Mouse (Mus musculus) heart, adult 11 months (tissue): ENCODE results near the gene Rbm17.
"Not testable (repeated sequence)": the region's sequence is repeated elsewhere in the genome, so short reads cannot be mapped to it uniquely, and the experiment has no call there.

Experiments used
- DNase-seq: peaks from one replicate; pipeline ENCODE4 v3.0.0; 2022

Gene Rbm17

GRCm38 (mm10) chr2:11604053-11604452 is at the start of gene Rbm17:
TSS of gene Rbm17 (minus strand) at chr2:11604153.
- peak; percentile 71 for DNase-seq

- DNase-seq, result no peak
These were observed 49.4 kb upstream of the Rbm17 start for GRCm38 (mm10) chr2:11653330-11653729.

- no peak for DNase-seq
These were observed 48.8 kb upstream of the Rbm17 start for GRCm38 (mm10) chr2:11652780-11653179.

GRCm38 (mm10) chr2:11652196-11652595 is 48.2 kb upstream of the Rbm17 start:
- DNase-seq, result no peak

- no peak for DNase-seq
These were observed 47.5 kb upstream of the Rbm17 start for GRCm38 (mm10) chr2:11651476-11651875.

- DNase-seq, result no peak
These were observed 41.3 kb upstream of the Rbm17 start for GRCm38 (mm10) chr2:11645297-11645696.

- DNase-seq, result no peak
These were observed 40.1 kb upstream of the Rbm17 start for GRCm38 (mm10) chr2:11644057-11644456.

- no peak for DNase-seq
These were observed 38.5 kb upstream of the Rbm17 start, which contains the start of gene Il2ra for GRCm38 (mm10) chr2:11642451-11642941. TSS of gene Il2ra (plus strand) at chr2:11642807.

- DNase-seq, result peak; percentile 91
These were observed 33.2 kb upstream of the Rbm17 start for GRCm38 (mm10) chr2:11637115-11637514.

GRCm38 (mm10) chr2:11636138-11636480 is 32.2 kb upstream of the Rbm17 start:
- DNase-seq, result no peak

- DNase-seq, result no peak
These were observed 31.7 kb upstream of the Rbm17 start for GRCm38 (mm10) chr2:11635471-11636137.

GRCm38 (mm10) chr2:11635035-11635434 is 31.1 kb upstream of the Rbm17 start:
- DNase-seq, result no peak

GRCm38 (mm10) chr2:11625890-11626289 is 21.9 kb upstream of the Rbm17 start, which contains the start of gene Gm17490:
TSS of gene Gm17490 (minus strand) at chr2:11626264.
- DNase-seq, result no peak

GRCm38 (mm10) chr2:11623726-11624125 is 19.8 kb upstream of the Rbm17 start:
- no peak for DNase-seq

GRCm38 (mm10) chr2:11623173-11623572 is 19.2 kb upstream of the Rbm17 start:
- no peak for DNase-seq

GRCm38 (mm10) chr2:11619598-11619997 is 15.6 kb upstream of the Rbm17 start:
- no peak for DNase-seq

GRCm38 (mm10) chr2:11616846-11617245 is 12.9 kb upstream of the Rbm17 start:
- DNase-seq, result peak; percentile 74

GRCm38 (mm10) chr2:11612939-11613338 is 9.0 kb upstream of the Rbm17 start:
- not testable (repeated sequence) for DNase-seq

GRCm38 (mm10) chr2:11606718-11607117 is 2.8 kb upstream of the Rbm17 start:
- DNase-seq, result not testable (repeated sequence)

- no peak for DNase-seq
These were observed 958 bp upstream of the Rbm17 start for GRCm38 (mm10) chr2:11604911-11605310.

- DNase-seq, result peak; percentile 99
These were observed 1.2 kb downstream of the Rbm17 start for GRCm38 (mm10) chr2:11602506-11603489.

GRCm38 (mm10) chr2:11601795-11602194 is 2.2 kb downstream of the Rbm17 start:
- DNase-seq, result no peak

- peak; percentile 49 for DNase-seq
These were observed 6.0 kb downstream of the Rbm17 start for GRCm38 (mm10) chr2:11597906-11598305.

- peak; percentile 40 for DNase-seq
These were observed 7.3 kb downstream of the Rbm17 start for GRCm38 (mm10) chr2:11596690-11597089.
